Mouse (Mus musculus): ENCODE data around the gene Ssb. TPM values are rescaled to one million over a fixed set of nuclear protein-coding genes. Genes with fewer than 3 reads are reported as not detected.
A peak's percentile ranks its signal among the peaks of the same experiment; 100 is the strongest.

The Ssb gene
- polyA plus RNA-seq, 1 experiment from 2014 or later, result 283 TPM

DNA sequence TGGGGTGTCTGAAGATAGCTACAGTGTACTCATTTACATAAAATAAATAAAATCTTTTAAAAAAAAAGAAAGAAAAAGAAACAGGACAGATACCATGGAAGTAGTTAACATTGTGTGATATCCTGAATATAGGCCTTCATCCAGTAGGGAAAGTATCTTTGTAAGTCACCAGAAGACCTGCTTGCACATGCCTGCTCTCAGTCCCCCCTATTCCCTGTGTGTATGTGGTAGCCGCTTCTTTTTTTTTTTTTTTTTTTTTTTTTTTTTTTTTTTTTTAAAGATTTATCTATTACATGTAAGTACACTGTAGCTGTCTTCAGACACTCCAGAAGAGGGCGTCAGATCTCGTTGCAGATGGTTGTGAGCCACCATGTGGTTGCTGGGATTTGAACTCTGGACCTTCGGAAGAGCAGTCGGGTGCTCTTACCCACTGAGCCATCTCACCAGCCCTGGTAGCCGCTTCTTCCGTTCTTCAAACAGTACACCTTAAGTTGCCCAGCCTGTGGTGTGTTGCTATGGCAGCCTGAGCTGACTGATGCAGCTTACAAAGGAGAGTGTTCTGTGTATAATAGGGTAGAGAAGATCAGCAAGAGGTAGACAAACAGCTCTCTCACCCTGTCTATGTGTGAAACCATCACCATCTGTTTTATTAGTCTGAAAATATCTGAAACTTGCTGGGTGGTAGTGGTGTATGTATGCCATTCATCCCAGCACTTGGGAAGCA lies 24.0 kb upstream of the Ssb start:
- Histone ChIP-seq H3K9me3 (no peaks in the 10 kb centered on the region), H3K27me3 (ENCODE audit: insufficient read depth, poor library complexity, severe bottlenecking) (no peaks in the 10 kb centered on the region), H3K27ac (no peak overlapping the region), H3K4me1 (no peaks in the 10 kb centered on the region), H3K4me3 (no peak overlapping the region), H3K36me3 (peaks cover 49% of the 10 kb centered on the region)
- no peak for DNase-seq (ENCODE audit: low spot score)
- WGBS, result 79% methylated on average over 7 of the region's 7 CpGs

DNA sequence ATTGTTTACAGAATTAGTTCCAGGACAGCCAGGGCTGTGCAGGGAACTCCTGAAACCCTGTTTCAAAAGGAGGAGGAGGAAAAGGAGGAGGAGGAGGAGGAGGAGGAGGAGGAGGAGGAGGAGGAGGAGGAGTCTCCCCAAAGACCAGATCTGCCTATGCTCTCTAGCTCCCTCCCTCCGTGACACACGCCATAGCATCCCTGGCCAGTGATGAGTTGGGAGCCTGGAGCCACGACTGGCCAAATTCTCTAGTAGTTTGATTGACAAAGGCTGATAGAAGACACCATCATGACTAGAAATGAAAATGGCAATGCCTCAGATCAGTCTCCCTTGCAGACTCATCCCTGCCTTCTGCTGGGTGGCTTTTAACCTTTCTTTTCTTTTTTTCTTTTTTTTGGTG lies 23.4 kb upstream of the Ssb start:
- H3K4me1 ChIP-seq, result no peaks in the 10 kb centered on the region
- no peak overlapping the region for H3K27ac ChIP-seq
- WGBS, result 44% methylated on average over 3 of the region's 3 CpGs

GRCm38 (mm10) chr2:69838707-69839106 lies 22.7 kb upstream of the Ssb start:
- peaks cover 36% of the 10 kb centered on the region for H3K36me3 ChIP-seq
- no peaks in the 10 kb centered on the region for H3K27me3 ChIP-seq (ENCODE audit: insufficient read depth, poor library complexity, severe bottlenecking)
- no peak overlapping the region for H3K4me3 ChIP-seq
- DNase-seq (ENCODE audit: low spot score), result no peak
- H3K27ac ChIP-seq, result no peak overlapping the region
- H3K4me1 ChIP-seq, result no peaks in the 10 kb centered on the region
- H3K9me3 ChIP-seq, result no peaks in the 10 kb centered on the region

More for the DNA sequence above, 23.4 kb upstream of the Ssb start:
- H3K27me3 ChIP-seq (ENCODE audit: insufficient read depth, poor library complexity, severe bottlenecking), result no peaks in the 10 kb centered on the region
- no peaks in the 10 kb centered on the region for H3K9me3 ChIP-seq
- no peak for DNase-seq (ENCODE audit: low spot score)
- peaks cover 43% of the 10 kb centered on the region for H3K36me3 ChIP-seq
- no peak overlapping the region for H3K4me3 ChIP-seq

DNA sequence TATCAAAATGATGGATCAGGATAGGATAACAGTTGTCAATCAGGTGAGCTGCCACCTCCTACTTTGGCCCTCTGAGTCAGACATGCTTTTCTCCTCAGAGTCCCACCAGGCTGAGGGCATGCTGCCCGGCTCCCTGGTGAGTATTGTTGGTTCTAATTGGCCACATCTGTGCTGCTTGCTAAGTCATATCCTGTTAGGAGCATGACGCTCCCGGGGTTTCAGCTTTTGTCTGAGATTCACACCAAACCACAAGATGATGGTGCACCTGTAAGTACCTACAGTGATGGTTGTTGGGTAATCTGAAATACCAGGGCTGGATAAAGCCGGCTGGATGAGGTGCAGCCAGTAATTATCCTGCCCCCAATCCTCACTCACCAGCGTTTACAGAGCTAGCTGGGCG lies 21.1 kb upstream of the Ssb start:
- peaks cover 21% of the 10 kb centered on the region for H3K36me3 ChIP-seq
- no peak for DNase-seq (ENCODE audit: low spot score)
- H3K9me3 ChIP-seq, result no peaks in the 10 kb centered on the region
- H3K27ac ChIP-seq, result no peak overlapping the region
- no peaks in the 10 kb centered on the region for H3K4me1 ChIP-seq
- no peaks in the 10 kb centered on the region for H3K27me3 ChIP-seq (ENCODE audit: insufficient read depth, poor library complexity, severe bottlenecking)
- WGBS, result 47% methylated on average over 6 of the region's 6 CpGs
- no peak overlapping the region for H3K4me3 ChIP-seq

DNA sequence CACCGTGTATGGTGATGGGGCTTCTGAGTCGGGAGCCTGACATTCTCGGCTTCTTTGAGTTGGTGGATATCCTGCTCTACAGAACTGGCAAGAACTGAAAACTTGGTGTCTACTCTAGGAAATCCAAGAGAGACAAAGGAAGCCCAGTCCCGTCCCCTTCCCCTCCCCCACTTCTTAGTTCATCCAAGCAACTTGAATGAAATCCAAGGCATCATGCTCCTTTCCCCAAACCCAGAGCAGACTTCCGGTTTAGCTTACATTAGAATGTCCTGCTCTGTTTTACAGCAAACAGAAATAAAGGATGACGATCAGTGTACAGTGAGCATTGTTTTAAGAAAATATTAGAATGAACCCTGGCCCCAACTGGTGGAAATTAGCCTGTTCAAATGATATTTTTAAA lies 12.1 kb upstream of the Ssb start:
- no peaks in the 10 kb centered on the region; the same call in 1 of the 2 replicates for H3K36me3 ChIP-seq
- H3K4me1 ChIP-seq, result 0 out of 2 replicates have a peak, but pooled peaks cover 4% of the 10 kb centered on the region
- no peaks in the 10 kb centered on the region for H3K27me3 ChIP-seq (ENCODE audit: insufficient read depth, poor library complexity, severe bottlenecking)
- DNase-seq (ENCODE audit: low spot score), result no peak
- 67% methylated on average over 6 of the region's 6 CpGs for WGBS
- H3K9me3 ChIP-seq, result no peaks in the 10 kb centered on the region
- no peak overlapping the region for H3K4me3 ChIP-seq
- no peak overlapping the region for H3K27ac ChIP-seq

- no peaks in the 10 kb centered on the region for H3K36me3 ChIP-seq
- WGBS, result 63% methylated on average over 2 of the region's 2 CpGs
- H3K27me3 ChIP-seq (ENCODE audit: insufficient read depth, poor library complexity, severe bottlenecking), result no peaks in the 10 kb centered on the region
- no peak overlapping the region for H3K4me3 ChIP-seq
- H3K4me1 ChIP-seq, result 0 out of 2 replicates have a peak, but pooled peaks cover 4% of the 10 kb centered on the region
- H3K9me3 ChIP-seq, result no peaks in the 10 kb centered on the region
- H3K27ac ChIP-seq, result no peak overlapping the region
- DNase-seq (ENCODE audit: low spot score), result no peak
Observed at GRCm38 (mm10) chr2:69851427-69852058, 9.8 kb upstream of the Ssb start.

GRCm38 (mm10) chr2:69856392-69856791 lies 5.0 kb upstream of the Ssb start:
- H3K4me1 ChIP-seq, result 0 out of 2 replicates have a peak, but pooled peaks cover 2% of the 10 kb centered on the region
- H3K36me3 ChIP-seq, result no peaks in the 10 kb centered on the region
- H3K27ac ChIP-seq, result no peak overlapping the region
- no peak overlapping the region for H3K4me3 ChIP-seq
- WGBS, result 33% methylated on average over 8 of the region's 8 CpGs
- no peak for DNase-seq (ENCODE audit: low spot score)
- no peaks in the 10 kb centered on the region for H3K9me3 ChIP-seq
- no peaks in the 10 kb centered on the region for H3K27me3 ChIP-seq (ENCODE audit: insufficient read depth, poor library complexity, severe bottlenecking)

GRCm38 (mm10) chr2:69857882-69858281 lies 3.5 kb upstream of the Ssb start:
- 64% methylated on average over 1 of the region's 1 CpGs for WGBS

GRCm38 (mm10) chr2:69860972-69861452 lies 350 bp upstream of the Ssb start:
- H3K27ac ChIP-seq, result peak overlapping the region; percentile 98
- peaks cover 12% of the 10 kb centered on the region for H3K36me3 ChIP-seq
- peak overlapping the region; percentile 93 for H3K4me3 ChIP-seq
- DNase-seq (ENCODE audit: low spot score), result no peak
- 0 out of 2 replicates have a peak, but pooled peaks cover 4% of the 10 kb centered on the region for H3K4me1 ChIP-seq
- no peaks in the 10 kb centered on the region for H3K9me3 ChIP-seq
- H3K27me3 ChIP-seq (ENCODE audit: insufficient read depth, poor library complexity, severe bottlenecking), result no peaks in the 10 kb centered on the region
- 9% methylated on average over 13 of the region's 13 CpGs for WGBS

More at GRCm38 (mm10) chr2:69857882-69858281, 3.5 kb upstream of the Ssb start:
- no peaks in the 10 kb centered on the region for H3K9me3 ChIP-seq
- 0 out of 2 replicates have a peak, but pooled peaks cover 4% of the 10 kb centered on the region for H3K4me1 ChIP-seq
- H3K27ac ChIP-seq, result no peak overlapping the region
- no peaks in the 10 kb centered on the region for H3K27me3 ChIP-seq (ENCODE audit: insufficient read depth, poor library complexity, severe bottlenecking)
- DNase-seq (ENCODE audit: low spot score), result no peak
- H3K36me3 ChIP-seq, result no peaks in the 10 kb centered on the region
- H3K4me3 ChIP-seq, result no peak overlapping the region

GRCm38 (mm10) chr2:69862117-69862657 lies 825 bp downstream of the Ssb start:
- Histone ChIP-seq H3K4me1 (0 out of 2 replicates have a peak, but pooled peaks cover 4% of the 10 kb centered on the region), H3K27ac (peak overlapping the region; percentile 98), H3K9me3 (no peaks in the 10 kb centered on the region), H3K27me3 (ENCODE audit: insufficient read depth, poor library complexity, severe bottlenecking) (no peaks in the 10 kb centered on the region), H3K36me3 (peaks cover 24% of the 10 kb centered on the region), H3K4me3 (peak overlapping the region; percentile 93)
- WGBS, result 4% methylated on average over 13 of the region's 13 CpGs
- no peak for DNase-seq (ENCODE audit: low spot score)

GRCm38 (mm10) chr2:69883990-69884391 lies 22.6 kb downstream of the Ssb start:
- Histone ChIP-seq H3K27ac (no peak overlapping the region), H3K4me3 (peak overlapping the region; percentile 85; the same call in 1 of the 2 replicates), H3K9me3 (no peaks in the 10 kb centered on the region), H3K36me3 (peaks cover 13% of the 10 kb centered on the region; the same call in 1 of the 2 replicates), H3K4me1 (peaks cover 9% of the 10 kb centered on the region; the same call in 1 of the 2 replicates), H3K27me3 (ENCODE audit: insufficient read depth, poor library complexity, severe bottlenecking) (no peaks in the 10 kb centered on the region)
- no peak for DNase-seq (ENCODE audit: low spot score)
- 63% methylated on average over 2 of the region's 2 CpGs for WGBS

DNA sequence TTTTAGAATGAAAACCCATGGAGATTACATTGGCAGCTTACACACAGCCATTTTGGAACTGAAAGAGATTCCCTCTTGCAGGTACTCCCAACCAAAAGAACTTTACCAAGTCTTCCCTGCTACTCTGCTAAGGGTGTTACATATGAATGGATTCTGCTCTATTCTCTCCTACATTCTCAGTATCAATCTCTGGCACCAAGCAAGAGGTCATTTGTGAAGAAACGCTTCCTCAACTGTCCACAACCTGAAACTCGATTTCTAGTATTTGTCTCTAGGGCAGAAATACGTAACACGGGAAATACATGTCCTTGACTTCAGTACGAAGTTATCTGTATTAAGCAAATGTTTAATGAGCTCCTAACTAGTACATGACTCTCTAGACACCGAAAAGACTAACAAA lies 23.2 kb downstream of the Ssb start:
- no peak for DNase-seq (ENCODE audit: low spot score)
- no peaks in the 10 kb centered on the region for H3K9me3 ChIP-seq
- WGBS, result 49% methylated on average over 6 of the region's 6 CpGs
- H3K36me3 ChIP-seq, result peaks cover 9% of the 10 kb centered on the region; the same call in 1 of the 2 replicates
- peak overlapping the region; percentile 94; the same call in 1 of the 2 replicates for H3K27ac ChIP-seq
- no peaks in the 10 kb centered on the region for H3K27me3 ChIP-seq (ENCODE audit: insufficient read depth, poor library complexity, severe bottlenecking)
- peaks cover 9% of the 10 kb centered on the region; the same call in 1 of the 2 replicates for H3K4me1 ChIP-seq
- H3K4me3 ChIP-seq, result peak overlapping the region; percentile 85

- no peaks in the 10 kb centered on the region for H3K9me3 ChIP-seq
- no peak for DNase-seq (ENCODE audit: low spot score)
- peaks cover 9% of the 10 kb centered on the region; the same call in 1 of the 2 replicates for H3K4me1 ChIP-seq
- WGBS, result 5% methylated on average over 12 of the region's 12 CpGs
- peak overlapping the region; percentile 94 for H3K27ac ChIP-seq
- peaks cover 4% of the 10 kb centered on the region; the same call in 1 of the 2 replicates for H3K36me3 ChIP-seq
- H3K27me3 ChIP-seq (ENCODE audit: insufficient read depth, poor library complexity, severe bottlenecking), result no peaks in the 10 kb centered on the region
- peak overlapping the region; percentile 85 for H3K4me3 ChIP-seq
Observed at GRCm38 (mm10) chr2:69885050-69885449, 23.7 kb downstream of the Ssb start.

All from heart, embryonic 10.5 days (tissue).